Mouse (Mus musculus) hindbrain, postnatal 0 days (tissue): ENCODE measurements at regions not wholly inside any gene's neighbourhood (a gene's known extent, or its start where the extent isn't known, plus 50 kb on each side); places are given as distances from the start of the nearest gene placed in this dataset.

Experiments
- ATAC-seq: fragments of 200-750 bp; cut with Nextera tagmentation; 2 replicates; pipeline ENCODE4 v1.8.0; 2017; ENCODE audit warnings: mild to moderate bottlenecking, moderate TSS enrichment, moderate library complexity
- DNase-seq: peaks from one replicate; pipeline ENCODE4 v3.0.0-alpha.2; 2015; ENCODE audit warnings: low spot score
- H3K27ac ChIP-seq: fragments of 300-500 bp; sonication (generic); 2 replicates; pipeline ENCODE4 v1.5.1; 2014; ENCODE audit warnings: mild to moderate bottlenecking
- H3K27me3 ChIP-seq: fragments of 300-500 bp; sonication (generic); 2 replicates; pipeline ENCODE4 v1.6.1; 2014; ENCODE audit warnings: low read length, mixed read lengths; ENCODE audit not compliant: insufficient read depth
- H3K36me3 ChIP-seq: fragments of 300-500 bp; sonication (generic); 2 replicates; pipeline ENCODE4 v1.6.1; 2014; ENCODE audit warnings: low read length, mixed read lengths; ENCODE audit not compliant: insufficient read depth
- H3K4me1 ChIP-seq: fragments of 300-500 bp; sonication (generic); 2 replicates; pipeline ENCODE4 v1.6.1; 2014; ENCODE audit warnings: antibody characterized with exemption, low read length, mixed read lengths; ENCODE audit not compliant: insufficient read depth
- H3K4me2 ChIP-seq: fragments of 300-500 bp; sonication (generic); 2 replicates; pipeline ENCODE4 v1.6.1; 2014; ENCODE audit warnings: low read depth, mild to moderate bottlenecking, low read length, moderate library complexity, mixed read lengths
- H3K4me3 ChIP-seq: fragments of 300-500 bp; sonication (generic); 2 replicates; pipeline ENCODE4 v1.5.1; 2014; ENCODE audit warnings: low read length
- H3K9ac ChIP-seq: fragments of 300-500 bp; sonication (generic); replicated peaks from 2 replicates; pipeline ENCODE4 v1.6.1; 2014; ENCODE audit warnings: mild to moderate bottlenecking, low read length, moderate library complexity, mixed read lengths
- H3K9me3 ChIP-seq: fragments of 300-500 bp; sonication (generic); 2 replicates; pipeline ENCODE4 v1.6.1; 2016; ENCODE audit warnings: low read length, mixed read lengths
- CTCF ChIP-seq: IDR thresholded peaks from 2 replicates; pipeline ENCODE4 v1.5.1; 2016; ENCODE audit warnings: antibody characterized with exemption, control low read depth, low read depth
- WGBS: fragments of 180-500 bp; shearing (Covaris S2); extraction: QIAGEN DNeasy Blood & Tissue Kit; methylation state at CpG from one replicate; pipeline ENCODE4 v1.1.7; 2014; 5-methylcytosine and 5-hydroxymethylcytosine counted together

DNA sequence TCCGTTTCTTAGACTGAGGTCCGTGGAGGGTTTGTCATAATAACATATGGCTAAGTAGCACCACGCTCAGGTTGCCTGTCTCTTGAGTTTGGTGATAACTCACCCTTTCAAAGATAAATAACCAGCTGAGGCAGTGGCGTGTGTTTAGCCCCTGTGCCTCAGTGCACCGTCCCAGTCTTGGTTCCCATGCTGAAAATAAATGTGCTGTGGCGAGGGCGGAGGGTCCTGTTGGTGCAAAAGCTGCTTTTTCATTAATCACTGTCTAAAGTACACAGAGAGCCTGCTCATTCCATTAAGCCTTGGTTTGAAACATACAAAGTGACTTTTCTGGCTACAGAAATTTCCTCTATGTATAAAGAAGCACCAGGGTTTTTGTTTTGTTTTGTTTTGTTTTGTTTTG is 439.8 kb upstream of the Fam84a start:
- H3K4me2 ChIP-seq, result no peak overlapping the region
- no peak for TF ChIP-seq CTCF
- no peaks in the 10 kb centered on the region for H3K9me3 ChIP-seq
- no peaks in the 10 kb centered on the region for H3K27me3 ChIP-seq
- H3K4me3 ChIP-seq, result no peak overlapping the region
- 61% methylated on average over 7 of the region's 7 CpGs for WGBS
- H3K4me1 ChIP-seq, result no peaks in the 10 kb centered on the region
- H3K27ac ChIP-seq, result no peak overlapping the region
- no peak for ATAC-seq
- H3K9ac ChIP-seq, result no peak overlapping the region
- DNase-seq, result peak; percentile 4
- H3K36me3 ChIP-seq, result no peaks in the 10 kb centered on the region

DNA sequence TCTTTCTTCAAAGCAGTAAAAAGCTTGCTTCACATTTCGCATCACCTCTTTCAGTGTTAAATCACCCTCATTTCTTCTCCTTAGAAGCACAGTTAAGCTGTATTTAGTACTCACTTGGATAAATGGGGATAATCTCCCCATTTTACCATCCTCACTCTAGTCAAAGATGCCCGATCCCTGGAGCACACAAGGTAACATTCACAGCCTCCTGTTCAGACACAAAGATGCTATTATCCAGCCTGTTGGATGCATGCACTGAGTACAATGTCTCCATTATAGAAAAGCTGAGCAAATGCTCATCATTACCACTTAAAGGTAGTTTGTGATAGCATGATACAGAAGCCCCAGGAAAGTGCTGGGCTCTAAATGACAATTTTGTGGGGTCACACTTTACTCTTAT is 422.4 kb upstream of the Fam84a start:
- TF ChIP-seq CTCF, result no peak
- WGBS, result 57% methylated on average over 2 of the region's 2 CpGs

DNA sequence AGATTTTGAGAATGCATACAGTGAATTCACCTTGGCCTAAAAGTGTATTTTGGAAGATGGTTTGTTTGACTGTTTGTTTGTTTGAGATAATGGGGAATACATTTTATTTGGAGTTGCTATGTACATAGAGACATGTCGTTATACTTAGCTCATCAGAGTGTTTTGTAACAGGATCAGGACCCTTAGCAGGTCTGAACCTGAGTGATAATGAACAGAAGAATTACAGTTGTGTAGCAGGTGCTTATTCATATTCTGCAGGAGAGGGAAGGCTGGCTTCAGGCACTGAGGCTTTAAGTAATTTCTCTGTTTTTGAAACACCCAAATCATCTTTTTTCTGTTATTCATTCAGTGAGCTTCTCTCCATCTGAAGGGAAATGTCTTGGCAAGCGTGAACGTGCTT is 413.1 kb upstream of the Fam84a start:
- no peak overlapping the region for H3K4me2 ChIP-seq
- no peak overlapping the region for H3K9ac ChIP-seq
- TF ChIP-seq CTCF, result no peak
- H3K4me3 ChIP-seq, result no peak overlapping the region
- H3K27me3 ChIP-seq, result no peaks in the 10 kb centered on the region
- 50% methylated on average over 3 of the region's 3 CpGs for WGBS
- no peaks in the 10 kb centered on the region for H3K36me3 ChIP-seq
- ATAC-seq (no peak), DNase-seq (no peak)
- H3K9me3 ChIP-seq, result no peaks in the 10 kb centered on the region
- H3K4me1 ChIP-seq, result no peaks in the 10 kb centered on the region
- H3K27ac ChIP-seq, result no peak overlapping the region

More for the DNA sequence above, 422.4 kb upstream of the Fam84a start:
- H3K9ac ChIP-seq, result no peak overlapping the region
- H3K4me3 ChIP-seq, result no peak overlapping the region
- no peaks in the 10 kb centered on the region for H3K27me3 ChIP-seq
- ATAC-seq, result no peak
- no peaks in the 10 kb centered on the region for H3K9me3 ChIP-seq
- no peaks in the 10 kb centered on the region for H3K4me1 ChIP-seq
- H3K27ac ChIP-seq, result no peak overlapping the region
- DNase-seq, result no peak
- no peaks in the 10 kb centered on the region for H3K36me3 ChIP-seq
- H3K4me2 ChIP-seq, result no peak overlapping the region

DNA sequence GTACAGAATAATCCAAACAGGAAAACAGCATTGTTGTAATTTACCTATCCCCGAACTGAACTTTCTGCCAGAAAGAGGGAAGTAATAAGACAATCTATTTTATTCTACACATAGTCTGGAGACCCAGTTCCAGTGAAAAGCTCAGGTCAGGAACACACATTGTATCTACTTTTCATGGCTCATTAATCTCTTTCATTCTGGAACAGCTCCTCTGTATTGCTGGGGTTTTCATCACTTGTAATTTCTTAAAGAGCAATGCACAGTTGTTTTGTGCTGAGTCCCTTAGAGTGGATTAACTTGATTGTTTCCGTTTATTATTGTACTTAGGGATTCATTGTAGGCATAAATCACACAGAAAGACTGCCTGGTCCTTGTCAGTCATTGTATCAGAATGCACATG is 400.3 kb upstream of the Fam84a start:
- Histone ChIP-seq H3K4me2 (no peak overlapping the region), H3K4me1 (no peaks in the 10 kb centered on the region), H3K36me3 (no peaks in the 10 kb centered on the region), H3K9me3 (no peaks in the 10 kb centered on the region), H3K27me3 (no peaks in the 10 kb centered on the region), H3K4me3 (no peak overlapping the region), H3K9ac (no peak overlapping the region), H3K27ac (no peak overlapping the region)
- TF ChIP-seq CTCF, result no peak
- WGBS, result 28% methylated on average over 2 of the region's 2 CpGs
- no peak for DNase-seq
- no peak for ATAC-seq

DNA sequence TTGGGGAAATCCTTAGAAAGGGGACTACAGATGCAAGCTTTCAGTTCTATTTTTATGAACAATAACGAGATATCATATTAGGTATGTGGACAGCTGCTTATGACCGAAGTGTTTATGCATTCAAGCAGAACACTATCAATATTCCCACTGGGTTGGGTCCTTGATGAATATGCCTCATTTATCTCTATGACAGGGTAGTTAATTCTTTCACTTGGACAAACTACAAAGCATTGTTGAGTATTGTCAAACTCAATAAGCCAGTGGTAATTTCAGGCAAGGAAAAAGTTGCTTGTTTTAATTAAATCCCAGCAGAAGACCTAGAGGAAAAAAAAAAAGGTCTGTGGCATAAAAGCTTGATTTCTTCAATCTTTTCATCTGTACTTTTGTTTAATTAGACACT is 397.4 kb upstream of the Fam84a start:
- Histone ChIP-seq H3K27ac (no peak overlapping the region), H3K4me3 (no peak overlapping the region), H3K9ac (no peak overlapping the region), H3K9me3 (no peaks in the 10 kb centered on the region), H3K4me1 (no peaks in the 10 kb centered on the region), H3K27me3 (no peaks in the 10 kb centered on the region), H3K36me3 (no peaks in the 10 kb centered on the region), H3K4me2 (no peak overlapping the region)
- WGBS, result 64% methylated on average over 2 of the region's 2 CpGs
- ATAC-seq, result no peak
- no peak for DNase-seq
- no peak for TF ChIP-seq CTCF

DNA sequence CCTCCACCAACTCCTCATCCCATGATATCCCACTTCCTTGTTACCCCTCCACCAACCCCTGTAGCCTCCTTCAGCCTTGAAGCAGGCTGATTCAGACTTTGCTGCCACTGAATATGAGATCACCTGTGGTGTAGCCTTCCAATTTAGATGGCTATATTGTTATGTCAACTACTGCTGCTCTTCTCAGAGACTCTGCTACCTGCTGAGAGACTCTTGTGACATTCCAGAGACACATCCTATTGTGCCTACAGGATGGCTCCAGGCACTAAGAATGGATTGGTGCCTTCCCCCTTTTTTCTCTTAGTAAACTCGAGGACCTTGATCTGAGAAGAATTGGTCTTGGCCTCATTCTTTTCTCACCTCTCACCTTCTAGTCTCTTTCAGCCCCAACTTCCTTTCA is 369.9 kb upstream of the Fam84a start:
- no peaks in the 10 kb centered on the region for H3K36me3 ChIP-seq
- 50% methylated on average over 1 of the region's 1 CpGs for WGBS
- no peaks in the 10 kb centered on the region for H3K27me3 ChIP-seq
- ATAC-seq, result no peak
- no peaks in the 10 kb centered on the region for H3K4me1 ChIP-seq
- H3K4me2 ChIP-seq, result no peak overlapping the region
- H3K9ac ChIP-seq, result no peak overlapping the region
- DNase-seq, result no peak
- H3K4me3 ChIP-seq, result no peak overlapping the region
- H3K27ac ChIP-seq, result no peak overlapping the region
- H3K9me3 ChIP-seq, result no peaks in the 10 kb centered on the region
- no peak for TF ChIP-seq CTCF

DNA sequence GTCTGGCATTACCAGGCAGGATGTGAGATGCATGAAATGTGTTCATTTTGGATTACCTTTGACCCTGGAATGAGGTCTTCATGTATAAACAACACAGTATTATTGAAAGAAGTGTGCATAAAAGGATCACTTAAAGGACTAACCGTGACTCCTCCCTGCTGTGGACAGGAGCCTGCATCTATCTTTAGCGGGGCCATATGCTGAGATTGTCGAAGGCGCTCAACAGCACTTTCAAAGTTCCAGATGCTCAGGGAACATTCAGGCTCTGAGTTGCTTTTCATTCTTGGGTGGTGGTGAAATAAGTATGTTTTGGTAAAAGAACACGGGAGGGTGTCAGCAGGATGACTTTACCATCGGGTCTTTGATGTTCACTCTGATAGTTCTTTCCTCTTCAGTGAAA is 363.7 kb upstream of the Fam84a start:
- no peaks in the 10 kb centered on the region for H3K36me3 ChIP-seq
- H3K27me3 ChIP-seq, result no peaks in the 10 kb centered on the region
- no peak for TF ChIP-seq CTCF
- H3K4me3 ChIP-seq, result no peak overlapping the region
- ATAC-seq (no peak), DNase-seq (no peak)
- H3K27ac ChIP-seq, result no peak overlapping the region
- WGBS, result 71% methylated on average over 6 of the region's 6 CpGs
- H3K4me1 ChIP-seq, result no peaks in the 10 kb centered on the region
- no peaks in the 10 kb centered on the region for H3K9me3 ChIP-seq
- H3K4me2 ChIP-seq, result no peak overlapping the region
- H3K9ac ChIP-seq, result no peak overlapping the region
